Mouse (Mus musculus) brain, embryonic 14.5 days (tissue): ENCODE results near the gene Gm11232.

ENCODE experiments used
- CTCF ChIP-seq: fragments of 200-500 bp; IDR thresholded peaks from 2 replicates; pipeline ENCODE4 v1.5.1; 2012; ENCODE audit warnings: inconsistent platforms, mild to moderate bottlenecking, moderate library complexity, borderline replicate concordance; ENCODE audit not compliant: insufficient read depth, insufficient read length; ENCODE audit errors: extremely low read depth
- POLR2A ChIP-seq: fragments of 200-500 bp; IDR thresholded peaks from 2 replicates; pipeline ENCODE4 v1.6.1; 2012; ENCODE audit warnings: mild to moderate bottlenecking, inconsistent platforms, borderline replicate concordance; ENCODE audit not compliant: poor library complexity, insufficient read depth, insufficient read length, severe bottlenecking; ENCODE audit errors: extremely low read depth

- TF ChIP-seq CTCF: no peak
- no peak for TF ChIP-seq POLR2A
These were observed 31.9 kb downstream of the Gm11232 start for GRCm38 (mm10) chr4:71725889-71726288.
